Mouse (Mus musculus) fat pad, adult 2 months (tissue): ENCODE results near the gene Tmem40.

Experiments used
- DNase-seq: peaks from one replicate; pipeline ENCODE4 v3.0.0-alpha.2; 2011; ENCODE audit warnings: low read depth, low spot score; ENCODE audit errors: extremely low read depth

Gene Tmem40

DNA sequence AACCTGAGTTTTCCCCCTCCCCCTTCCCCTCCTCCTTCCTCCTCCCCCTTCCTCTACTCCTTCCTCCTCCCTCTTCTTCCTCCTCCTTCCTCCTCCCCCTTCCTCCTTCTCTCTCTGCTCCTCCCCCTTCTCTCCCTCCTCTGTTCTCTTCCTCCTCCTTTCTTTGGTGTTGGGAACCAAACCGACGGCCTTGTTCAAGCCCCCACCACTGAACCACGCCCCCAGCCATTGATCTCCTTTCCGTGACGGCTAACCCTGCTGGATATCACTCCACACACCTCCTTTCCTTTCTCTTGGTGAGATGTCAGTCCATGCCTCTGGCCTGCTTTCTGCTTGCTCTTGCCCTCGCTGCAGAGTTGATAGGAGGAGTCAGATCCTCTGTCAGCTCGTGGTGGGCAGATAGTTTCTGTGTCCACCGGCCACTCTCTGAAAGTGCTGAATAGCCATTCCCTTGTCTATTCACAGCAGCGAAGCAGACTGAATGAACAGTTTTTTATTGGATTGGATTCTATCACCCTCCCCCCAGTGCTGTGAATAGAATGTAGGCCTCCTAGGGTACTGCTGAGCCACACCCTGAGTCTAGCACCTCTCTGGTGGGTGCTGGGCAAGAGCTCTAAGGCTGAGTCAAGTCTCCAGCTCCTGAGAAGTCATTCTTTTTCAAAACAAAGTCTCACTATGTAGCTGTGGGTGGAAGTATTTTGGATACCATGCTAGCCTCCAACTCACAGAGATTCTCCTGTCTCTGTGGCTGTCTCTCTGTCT is at the start of gene Tmem40:
TSS of gene Tmem40 (minus strand) at position 416 of the 762 bp plus-strand sequence.
- DNase-seq = no peak

DNA sequence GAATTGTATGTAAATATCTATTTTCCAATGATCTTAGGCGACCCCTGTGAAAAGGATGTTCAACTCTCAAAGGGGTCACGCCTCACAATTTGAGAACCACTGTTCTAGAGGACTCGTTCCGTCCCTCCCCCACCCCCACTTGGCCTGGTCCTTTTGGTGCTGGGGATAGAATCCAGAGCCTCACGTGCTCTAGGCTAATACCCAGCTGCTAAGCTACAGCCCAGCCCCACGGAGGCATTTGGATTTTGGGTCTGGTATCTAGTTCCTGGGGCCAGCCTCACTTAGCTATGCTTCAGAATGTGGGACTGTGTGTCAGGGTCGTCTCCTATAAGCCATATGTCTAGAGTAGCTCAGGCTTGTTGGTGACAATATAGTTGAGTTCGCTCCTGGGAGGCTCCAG is 49.4 kb upstream of the Tmem40 start:
- no peak for DNase-seq

GRCm38 (mm10) chr6:115808488-115809231 is 46.5 kb upstream of the Tmem40 start, which contains the start of gene Rpl32:
Gene Rpl32 (minus strand): TSS chr6:115808747.
- DNase-seq = peak; percentile 63

GRCm38 (mm10) chr6:115808196-115808487 is 45.9 kb upstream of the Tmem40 start:
- no peak for DNase-seq

- no peak for DNase-seq
Observed at GRCm38 (mm10) chr6:115807464-115808195, 45.4 kb upstream of the Tmem40 start.

- DNase-seq = no peak
Observed at GRCm38 (mm10) chr6:115804432-115805192, 42.4 kb upstream of the Tmem40 start.

GRCm38 (mm10) chr6:115803541-115804382 is 41.6 kb upstream of the Tmem40 start:
- no peak for DNase-seq

DNA sequence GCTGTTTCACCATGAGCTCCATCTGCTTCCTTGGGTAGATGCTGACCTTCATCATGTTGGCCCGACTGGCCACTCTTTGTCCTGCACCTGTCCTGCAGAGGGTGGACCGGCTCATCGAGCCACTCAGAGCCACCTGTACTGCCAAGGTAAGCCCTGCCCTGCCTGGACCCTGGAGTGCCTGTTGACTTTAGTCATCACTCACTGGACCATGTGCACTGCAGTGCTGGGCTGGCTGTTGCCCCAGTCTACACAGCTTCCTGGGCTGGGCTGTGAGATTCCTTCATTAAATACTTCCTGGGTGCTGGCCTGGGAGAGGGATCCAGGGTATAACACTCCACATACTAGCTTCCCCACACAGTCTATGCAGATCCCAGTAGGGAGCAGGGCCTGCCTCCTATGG is 39.6 kb upstream of the Tmem40 start:
- DNase-seq = no peak

GRCm38 (mm10) chr6:115792691-115793215 is 30.5 kb upstream of the Tmem40 start:
- DNase-seq = peak; percentile 43

- no peak for DNase-seq
Observed at GRCm38 (mm10) chr6:115791842-115792686, 29.9 kb upstream of the Tmem40 start.

DNA sequence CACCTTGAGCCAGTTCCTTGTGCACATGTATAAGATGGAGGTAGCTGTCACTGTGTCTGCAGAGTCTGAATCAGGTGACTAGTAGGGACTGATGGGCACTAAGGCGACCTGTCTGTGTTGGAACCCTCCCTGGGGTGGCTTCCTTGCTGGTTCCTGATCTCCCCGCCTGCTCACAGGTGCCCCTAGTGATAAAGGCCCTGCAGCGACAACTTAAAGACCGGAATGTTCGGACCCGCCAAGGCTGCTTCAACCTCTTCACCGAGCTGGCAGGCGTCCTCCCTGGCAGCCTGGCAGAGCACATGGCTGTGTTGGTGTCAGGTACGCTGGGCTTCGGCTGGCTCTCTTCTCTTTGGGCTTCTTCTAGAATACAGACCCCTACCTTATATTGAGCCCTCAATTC is 28.8 kb upstream of the Tmem40 start:
- DNase-seq = no peak

- no peak for DNase-seq
Observed at GRCm38 (mm10) chr6:115782781-115783180, 20.6 kb upstream of the Tmem40 start.

GRCm38 (mm10) chr6:115776363-115776762 is 14.2 kb upstream of the Tmem40 start:
- DNase-seq = no peak

DNA sequence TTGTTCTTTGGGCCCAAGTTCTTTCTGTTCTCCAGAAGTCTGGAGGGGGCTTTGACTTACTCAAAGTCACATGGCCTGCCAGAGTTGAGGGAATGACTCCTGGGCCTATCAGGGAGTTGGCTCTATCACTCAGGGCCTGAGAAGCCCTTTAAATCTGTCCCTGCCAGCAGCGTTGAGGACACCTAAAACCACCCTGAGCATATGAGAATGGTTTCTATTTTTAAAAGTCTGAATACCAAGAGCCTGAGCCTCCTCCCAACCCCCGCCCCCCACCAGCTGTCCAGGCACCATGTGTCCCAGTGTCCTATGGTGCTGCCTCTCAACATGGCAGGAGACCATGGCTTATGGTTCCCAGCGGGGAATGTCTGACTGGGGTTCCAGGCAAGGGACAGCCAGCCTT is 13.6 kb upstream of the Tmem40 start:
- no peak for DNase-seq

DNA sequence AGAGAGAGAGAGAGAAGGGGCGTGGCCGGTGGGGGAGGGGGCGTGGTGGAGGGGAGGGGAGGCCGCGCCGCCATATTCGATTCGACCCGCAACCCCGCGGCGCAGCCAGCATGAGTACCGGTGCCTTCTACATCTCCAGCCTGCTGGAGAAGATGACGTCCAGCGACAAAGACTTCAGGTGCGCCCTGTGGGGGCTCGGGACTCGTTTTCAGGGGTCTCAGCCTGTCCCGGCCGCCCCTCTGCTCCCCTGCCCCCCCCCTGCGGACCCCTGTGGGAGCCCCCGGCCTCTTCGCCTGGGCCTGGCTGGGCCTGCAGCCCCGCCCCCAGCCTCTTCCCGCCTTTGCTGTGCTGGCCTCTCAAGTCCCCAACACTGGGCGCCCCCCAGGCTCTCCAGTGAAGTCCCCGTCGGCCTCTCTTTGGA is 12.3 kb upstream of the Tmem40 start, which contains the start of gene Cand2:
TSS of gene Cand2 (plus strand) at position 38 of the 421 bp plus-strand sequence.
- no peak for DNase-seq

- no peak for DNase-seq
Observed at GRCm38 (mm10) chr6:115773966-115774413, 11.8 kb upstream of the Tmem40 start.

DNA sequence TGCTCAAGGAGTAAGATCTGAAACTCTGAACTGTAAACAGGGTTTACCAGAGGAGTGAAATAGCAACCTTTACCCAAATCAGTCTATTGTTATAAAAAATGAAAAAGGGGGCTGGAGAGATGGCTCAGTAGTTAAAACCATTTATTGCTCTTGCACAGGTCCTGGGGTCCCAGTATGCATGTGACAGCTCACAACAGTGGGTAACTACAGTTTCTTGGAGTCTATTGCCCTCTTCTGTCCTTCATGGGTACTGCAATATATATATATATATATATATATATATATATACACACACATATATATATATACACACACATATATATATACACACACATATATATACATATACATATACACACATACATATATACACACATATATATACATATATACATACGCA is 10.4 kb upstream of the Tmem40 start:
- no peak for DNase-seq

DNA sequence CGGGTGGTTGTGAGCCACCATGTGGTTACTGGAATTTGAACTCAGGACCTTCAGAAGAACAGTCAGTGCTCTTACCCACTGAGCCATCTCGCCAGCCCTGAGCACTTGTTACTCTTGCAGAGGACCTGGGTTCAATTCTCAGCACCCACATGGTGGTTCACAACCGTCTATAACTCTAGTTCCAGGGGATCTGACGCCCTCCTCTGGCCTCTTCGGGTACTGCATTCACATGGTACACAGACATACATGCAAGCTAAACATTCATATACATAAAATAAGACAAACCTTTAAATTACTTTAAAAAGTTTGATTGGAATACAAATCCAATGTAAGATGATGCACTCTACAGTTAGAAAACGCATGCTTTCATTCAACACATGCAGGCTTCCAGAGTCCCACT is 10.0 kb upstream of the Tmem40 start:
- no peak for DNase-seq

DNA sequence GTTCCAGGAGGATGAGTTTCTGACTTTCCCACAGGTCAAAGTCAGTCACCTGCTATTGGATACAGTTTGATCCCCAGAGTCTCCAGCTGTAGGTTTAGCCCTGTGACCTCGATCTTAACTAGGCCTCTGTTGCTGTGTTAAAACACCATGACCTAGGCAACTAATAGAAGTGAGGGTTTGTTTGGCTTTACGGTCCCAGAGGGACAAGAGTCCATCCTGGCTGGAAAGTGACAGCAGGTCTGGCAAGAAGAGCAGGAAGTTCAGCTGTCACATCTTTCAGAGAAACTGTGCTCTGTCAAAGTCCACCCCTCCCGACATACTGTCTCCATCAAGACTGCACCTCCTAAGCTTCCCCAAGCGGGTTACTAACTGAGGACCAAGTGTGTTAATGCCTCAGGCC is 8.6 kb upstream of the Tmem40 start:
- no peak for DNase-seq
